In genomic region chr8:120270449-120270848, GRCm38 (mm10) we compare ENCODE assay signal across 9 mouse cellular contexts. TPM values are rescaled to one million over a fixed set of nuclear protein-coding genes. Genes with fewer than 3 reads are reported as not detected.
A peak's percentile ranks its signal among the peaks of the same experiment; 100 is the strongest.
DNase-seq lines count a peak whose midpoint lies in the region; ATAC-seq lines count a peak whose summit lies in the region.
"Had no signal": no experiment of that assay in that cellular context is flagged by ENCODE, and none has a peak within 500 bp of the region (broad histone marks: within the 10 kb centered on the region; RNA-seq: fewer than 3 reads in every experiment).

No protein-coding gene starts in this region.

- H3K9ac ChIP-seq in kidney, embryonic 14.5 days (ENCODE audit: low read depth, low read length) = 0 out of 2 replicates have a peak overlapping the region, but pooled peaks have one; percentile 4
- 0 out of 2 replicates have a peak overlapping the region, but pooled peaks have one; percentile 6 for H3K9ac ChIP-seq in heart, embryonic 16.5 days (ENCODE audit: low read length)
- H3K9ac ChIP-seq in midbrain, embryonic 14.5 days (replicated peaks; ENCODE audit: low read length) = no peak overlapping the region
- H3K9ac ChIP-seq: embryonic facial prominence, embryonic 12.5 days had no signal

- H3K36me3 ChIP-seq in kidney, embryonic 14.5 days (ENCODE audit: control insufficient read depth, insufficient read depth, low read length) = no peaks in the 10 kb centered on the region
- no peaks in the 10 kb centered on the region for H3K36me3 ChIP-seq in heart, embryonic 16.5 days (ENCODE audit: control insufficient read depth, insufficient read depth)
- no peaks in the 10 kb centered on the region for H3K36me3 ChIP-seq in midbrain, embryonic 14.5 days (ENCODE audit: control insufficient read depth, insufficient read depth, low read length)
- H3K36me3 ChIP-seq: embryonic facial prominence, embryonic 12.5 days had no signal

- H3K9me3 ChIP-seq in kidney, embryonic 14.5 days (ENCODE audit: control insufficient read depth, low read length) = no peaks in the 10 kb centered on the region
- H3K9me3 ChIP-seq in heart, embryonic 16.5 days (replicated peaks; ENCODE audit: control insufficient read depth, low read length) = no peaks in the 10 kb centered on the region
- no peaks in the 10 kb centered on the region for H3K9me3 ChIP-seq in midbrain, embryonic 14.5 days (ENCODE audit: control insufficient read depth, low read length)
- H3K9me3 ChIP-seq: embryonic facial prominence, embryonic 12.5 days had no signal

- peaks cover 65% of the 10 kb centered on the region for H3K4me1 ChIP-seq in kidney, embryonic 14.5 days (ENCODE audit: control insufficient read depth, insufficient read depth, low read length)
- H3K4me1 ChIP-seq in heart, embryonic 16.5 days (ENCODE audit: control insufficient read depth, insufficient read depth, low read length) = peaks cover 23% of the 10 kb centered on the region
- peaks cover 11% of the 10 kb centered on the region for H3K4me1 ChIP-seq in midbrain, embryonic 14.5 days (ENCODE audit: control insufficient read depth, insufficient read depth, low read length)

- H3K4me3 ChIP-seq in kidney, embryonic 14.5 days (ENCODE audit: low read length) = no peak overlapping the region
- H3K4me3 ChIP-seq in heart, embryonic 16.5 days (ENCODE audit: low read length) = no peak overlapping the region
- no peak overlapping the region for H3K4me3 ChIP-seq in midbrain, embryonic 14.5 days (replicated peaks; ENCODE audit: low read depth, low read length)
- H3K4me3 ChIP-seq: embryonic facial prominence, embryonic 12.5 days had no signal

- no peak for DNase-seq in kidney, postnatal 14 days
- peak; percentile 91 to 95 for DNase-seq in adrenal gland, adult (ENCODE audit: inconsistent age in 2 of 2, low spot score in 1 of 2)
- DNase-seq in cerebellum, postnatal 36 days = peak; percentile 64 to 65
- DNase-seq in midbrain, embryonic 14.5 days = peak; percentile 51
- DNase-seq in thymus, postnatal 14 days = no peak
- DNase-seq in spleen, adult 12 weeks (ENCODE audit: low spot score) = no peak

- no peak overlapping the region for H3K27ac ChIP-seq in kidney, embryonic 14.5 days (ENCODE audit: low read depth, low read length)
- no peak overlapping the region for H3K27ac ChIP-seq in heart, embryonic 16.5 days (ENCODE audit: low read length)
- no peak overlapping the region for H3K27ac ChIP-seq in midbrain, embryonic 14.5 days (replicated peaks; ENCODE audit: low read depth, low read length)
- H3K27ac ChIP-seq: embryonic facial prominence, embryonic 12.5 days had no signal

- no peak overlapping the region for H3K4me2 ChIP-seq in kidney, embryonic 14.5 days (replicated peaks; ENCODE audit: low read depth, low read length)
- H3K4me2 ChIP-seq in heart, embryonic 16.5 days (ENCODE audit: low read depth, low read length) = no peak overlapping the region
- no peak overlapping the region for H3K4me2 ChIP-seq in midbrain, embryonic 14.5 days (ENCODE audit: low read length)
- H3K4me2 ChIP-seq: embryonic facial prominence, embryonic 12.5 days had no signal

- no peak for ATAC-seq in kidney, embryonic 14.5 days (ENCODE audit: low FRiP score, low TSS enrichment)
- no peak for ATAC-seq in heart, embryonic 16.5 days (replicated peaks; ENCODE audit: extremely low read depth, insufficient read depth, low FRiP score)
- peak; percentile 9; the same call in 1 of the 2 replicates for ATAC-seq in midbrain, embryonic 14.5 days (ENCODE audit: low FRiP score, low TSS enrichment)

- no peaks in the 10 kb centered on the region for H3K27me3 ChIP-seq in kidney, embryonic 14.5 days (ENCODE audit: control insufficient read depth, insufficient read depth, low read length)
- no peaks in the 10 kb centered on the region for H3K27me3 ChIP-seq in heart, embryonic 16.5 days (ENCODE audit: control insufficient read depth, insufficient read depth, low read length)
- no peaks in the 10 kb centered on the region for H3K27me3 ChIP-seq in midbrain, embryonic 14.5 days (ENCODE audit: control insufficient read depth, insufficient read depth, low read length)
- H3K27me3 ChIP-seq: embryonic facial prominence, embryonic 12.5 days had no signal

- WGBS in kidney, embryonic 14.5 days = 67% methylated on average over 13 of the region's 13 CpGs
- WGBS in heart, embryonic 16.5 days = 78% methylated on average over 13 of the region's 13 CpGs
- 46% methylated on average over 13 of the region's 13 CpGs for WGBS in midbrain, embryonic 14.5 days

RNA-seq across cellular contexts. Expression of gene Gse1, which starts 42.2 kb away (rescaled TPM):
- polyA plus RNA-seq in kidney, embryonic 14.5 days (2014; fragmentation: Nextera tagmentation; extraction: Ambion mirVana) = 11.3 and 12.1 TPM in 2 replicates
- polyA plus RNA-seq in heart, embryonic 16.5 days (2015; fragmentation: Nextera tagmentation; extraction: Ambion mirVana) = 7.7 and 9.7 TPM in 2 replicates
- 28.6 and 29.0 TPM in 2 replicates for polyA plus RNA-seq in midbrain, embryonic 14.5 days (2014; fragmentation: Nextera tagmentation; extraction: Ambion mirVana)

Comparison
In these comparisons a context has a peak if more than half of its experiments do, and no peak if none do; other contexts are left out.
1. DNase-seq: peak in adrenal gland, adult (2 of 2), cerebellum, postnatal 36 days (2 of 2) and midbrain, embryonic 14.5 days (single experiment); none in kidney, postnatal 14 days (single experiment), thymus, postnatal 14 days (single experiment) and spleen, adult 12 weeks (single experiment).